Mouse (Mus musculus) stomach, postnatal 0 days (tissue): Measurements from ENCODE around the gene Zfp553. TPM values are rescaled to one million over a fixed set of nuclear protein-coding genes. Genes with fewer than 3 reads are reported as not detected.
"Not testable (repeated sequence)": the region's sequence is repeated elsewhere in the genome, so short reads cannot be mapped to it uniquely, and the experiment has no call there.

Experiments used
- ATAC-seq: fragments of 200-750 bp; cut with Nextera tagmentation; 2 replicates; pipeline ENCODE4 v1.8.0; 2017; ENCODE audit not compliant: low FRiP score, low TSS enrichment
- DNase-seq: peaks from one replicate; pipeline ENCODE4 v3.0.0-alpha.2; 2016; ENCODE audit warnings: low spot score
- H3K27ac ChIP-seq: fragments of 300-500 bp; sonication (generic); replicated peaks from 2 replicates; pipeline ENCODE4 v1.5.1; 2014; ENCODE audit warnings: mild to moderate bottlenecking, control low read depth
- H3K27me3 ChIP-seq: fragments of 300-500 bp; sonication (generic); 2 replicates; pipeline ENCODE4 v1.6.1; 2014; ENCODE audit warnings: low read length; ENCODE audit not compliant: control insufficient read depth, insufficient read depth
- H3K36me3 ChIP-seq: fragments of 300-500 bp; sonication (generic); 2 replicates; pipeline ENCODE4 v1.6.1; 2014; ENCODE audit warnings: low read length, mixed read lengths; ENCODE audit not compliant: control insufficient read depth, insufficient read depth
- H3K4me1 ChIP-seq: fragments of 300-500 bp; sonication (generic); replicated peaks from 2 replicates; pipeline ENCODE4 v1.6.1; 2014; ENCODE audit warnings: antibody characterized with exemption; ENCODE audit not compliant: control insufficient read depth, insufficient read depth
- H3K4me2 ChIP-seq: fragments of 300-500 bp; sonication (generic); replicated peaks from 2 replicates; pipeline ENCODE4 v1.6.1; 2014; ENCODE audit warnings: low read depth, mild to moderate bottlenecking, control low read depth, moderate library complexity
- H3K4me3 ChIP-seq: fragments of 300-500 bp; sonication (generic); 2 replicates; pipeline ENCODE4 v1.5.1; 2014; ENCODE audit warnings: low read depth, low read length, control low read depth
- H3K9ac ChIP-seq: fragments of 300-500 bp; sonication (generic); 2 replicates; pipeline ENCODE4 v1.6.1; 2014; ENCODE audit warnings: mild to moderate bottlenecking, low read length, control low read depth, mixed read lengths
- H3K9me3 ChIP-seq: fragments of 300-500 bp; sonication (generic); 2 replicates; pipeline ENCODE4 v1.6.1; 2016; ENCODE audit warnings: low read length; ENCODE audit not compliant: control insufficient read depth
- CTCF ChIP-seq: IDR thresholded peaks from 2 replicates; pipeline ENCODE4 v1.5.1; 2016; ENCODE audit warnings: antibody characterized with exemption, low read depth, mild to moderate bottlenecking, moderate library complexity
- EP300 ChIP-seq: optimal IDR thresholded peaks from 2 replicates; pipeline ENCODE3; 2016; ENCODE audit warnings: antibody characterized with exemption
- WGBS: fragments of 180-500 bp; shearing (Covaris S2); extraction: QIAGEN DNeasy Blood & Tissue Kit; methylation state at CpG from one replicate; pipeline ENCODE4 v1.1.7; 2014; 5-methylcytosine and 5-hydroxymethylcytosine counted together
- polyA plus RNA-seq: library from polyadenylated mRNA; unstranded; fragments of >200 nt; fragmentation: Nextera tagmentation; extraction: Ambion mirVana; gene quantifications from 2 replicates; pipeline ENCODE4 v1.2.1, GENCODE M21; 2015

Gene Zfp553
- polyA plus RNA-seq, 1 experiment from 2014 or later: 12.2 TPM

- H3K27ac ChIP-seq: no peak overlapping the region; the same call in 1 of the 2 replicates
- peak overlapping the region; percentile 87 for H3K9ac ChIP-seq
- TF ChIP-seq EP300: no peak
- TF ChIP-seq CTCF: no peak
- H3K36me3 ChIP-seq: peaks cover 22% of the 10 kb centered on the region
- H3K4me3 ChIP-seq: peak overlapping the region; percentile 80
- no peaks in the 10 kb centered on the region for H3K9me3 ChIP-seq
- H3K4me2 ChIP-seq: peak overlapping the region; percentile 79
- H3K27me3 ChIP-seq: no peaks in the 10 kb centered on the region
- ATAC-seq (no peak), DNase-seq (no peak)
- WGBS: 2% methylated on average over 9 of the region's 9 CpGs
- no peaks in the 10 kb centered on the region for H3K4me1 ChIP-seq
Observed at GRCm38 (mm10) chr7:127233765-127234164, 904 bp downstream of the Zfp553 start.

GRCm38 (mm10) chr7:127234777-127235176, 1.9 kb downstream of the Zfp553 start:
- no peak for DNase-seq
- Histone ChIP-seq H3K4me1 (no peaks in the 10 kb centered on the region), H3K27ac (no peak overlapping the region), H3K27me3 (no peaks in the 10 kb centered on the region), H3K9ac (no peak overlapping the region), H3K9me3 (no peaks in the 10 kb centered on the region), H3K4me3 (no peak overlapping the region), H3K4me2 (no peak overlapping the region), H3K36me3 (peaks cover 22% of the 10 kb centered on the region)
- TF ChIP-seq EP300 (no peak), CTCF (no peak)
- 91% methylated on average over 2 of the region's 2 CpGs for WGBS
- ATAC-seq: no peak

- peak overlapping the region; percentile 96 for H3K9ac ChIP-seq
- ATAC-seq (no peak), DNase-seq (no peak)
- H3K9me3 ChIP-seq: no peaks in the 10 kb centered on the region
- no peaks in the 10 kb centered on the region for H3K27me3 ChIP-seq
- peak overlapping the region; percentile 77 for H3K4me2 ChIP-seq
- 0 out of 2 replicates have a peak, but pooled peaks cover 3% of the 10 kb centered on the region for H3K36me3 ChIP-seq
- H3K27ac ChIP-seq: peak overlapping the region; percentile 96
- TF ChIP-seq CTCF: peak; percentile 13; the same call in 1 of the 2 replicates
- TF ChIP-seq EP300: no peak
- no peaks in the 10 kb centered on the region for H3K4me1 ChIP-seq
- H3K4me3 ChIP-seq: peak overlapping the region; percentile 80
- WGBS: 23% methylated on average over 2 of the region's 2 CpGs
Observed at GRCm38 (mm10) chr7:127243361-127243867, 10.6 kb downstream of the Zfp553 start.

GRCm38 (mm10) chr7:127243870-127244657, 11.2 kb downstream of the Zfp553 start, which contains the start of gene Zfp771:
Gene Zfp771, plus strand, starts transcription at chr7:127244274.
- peak; percentile 58 for TF ChIP-seq EP300
- TF ChIP-seq CTCF: peak; percentile 38
- Histone ChIP-seq H3K4me3 (peak within 1 kb of the TSS; percentile 80), H3K27ac (peak within 1 kb of the TSS; percentile 96), H3K36me3 (0 out of 2 replicates have a peak, but pooled peaks cover 3% of the 10 kb centered on the region), H3K4me2 (peak within 1 kb of the TSS; percentile 77), H3K9ac (peak within 1 kb of the TSS; percentile 96), H3K27me3 (no peaks in the 10 kb centered on the region), H3K9me3 (no peaks in the 10 kb centered on the region), H3K4me1 (no peaks in the 10 kb centered on the region)
- ATAC-seq (peak; percentile 96), DNase-seq (peak; percentile 96)
- WGBS: under 1% methylated on average over 56 of the region's 56 CpGs

DNA sequence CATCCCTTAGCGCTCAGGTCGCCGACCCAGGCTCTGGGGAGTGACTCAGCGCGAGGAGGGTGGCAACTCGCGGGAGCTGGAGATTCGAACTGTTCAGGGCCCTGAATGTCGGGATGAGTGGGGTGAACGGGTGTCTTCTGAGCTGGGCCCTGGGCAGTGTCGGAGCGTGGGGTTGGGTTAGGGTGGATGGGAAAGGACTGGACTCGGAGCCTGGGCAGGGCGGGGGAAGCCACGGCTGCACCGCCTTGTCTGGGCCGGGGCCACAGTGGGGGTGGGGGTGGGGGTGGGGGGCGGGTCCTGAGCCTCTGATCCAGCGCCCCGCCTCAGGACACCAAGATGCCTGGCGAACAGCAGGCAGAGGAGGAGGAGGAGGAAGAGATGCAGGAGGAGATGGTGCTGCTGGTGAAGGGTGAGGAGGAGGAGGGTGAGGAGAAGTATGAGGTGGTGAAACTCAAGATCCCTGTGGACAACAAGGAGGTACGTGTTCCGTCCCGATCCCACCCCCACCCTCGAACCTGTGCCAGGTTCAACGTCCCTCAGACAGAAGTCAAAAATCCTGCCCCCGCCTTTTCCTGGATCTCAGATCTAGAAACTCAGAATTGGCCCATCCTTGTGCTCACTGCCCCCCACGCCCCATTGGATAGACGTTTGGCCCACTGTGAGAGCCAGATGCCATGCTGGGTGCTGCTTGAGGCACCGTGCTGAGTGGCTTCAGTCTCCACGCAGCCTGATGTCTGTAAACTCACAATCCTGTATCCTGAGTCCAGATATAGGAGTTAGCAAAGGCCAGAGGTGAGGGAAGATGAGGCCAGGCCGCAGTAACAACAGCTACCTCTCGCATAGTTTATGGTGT, 12.0 kb downstream of the Zfp553 start:
- H3K27ac ChIP-seq: peak overlapping the region; percentile 96
- peak overlapping the region; percentile 77 for H3K4me2 ChIP-seq
- WGBS: 8% methylated on average over 33 of the region's 33 CpGs
- DNase-seq (no peak), ATAC-seq (peak; percentile 78)
- no peaks in the 10 kb centered on the region for H3K27me3 ChIP-seq
- TF ChIP-seq EP300: no peak
- H3K36me3 ChIP-seq: peaks cover 7% of the 10 kb centered on the region; the same call in 1 of the 2 replicates
- H3K9ac ChIP-seq: peak overlapping the region; percentile 96
- no peaks in the 10 kb centered on the region for H3K4me1 ChIP-seq
- H3K4me3 ChIP-seq: peak overlapping the region; percentile 80
- H3K9me3 ChIP-seq: no peaks in the 10 kb centered on the region

DNA sequence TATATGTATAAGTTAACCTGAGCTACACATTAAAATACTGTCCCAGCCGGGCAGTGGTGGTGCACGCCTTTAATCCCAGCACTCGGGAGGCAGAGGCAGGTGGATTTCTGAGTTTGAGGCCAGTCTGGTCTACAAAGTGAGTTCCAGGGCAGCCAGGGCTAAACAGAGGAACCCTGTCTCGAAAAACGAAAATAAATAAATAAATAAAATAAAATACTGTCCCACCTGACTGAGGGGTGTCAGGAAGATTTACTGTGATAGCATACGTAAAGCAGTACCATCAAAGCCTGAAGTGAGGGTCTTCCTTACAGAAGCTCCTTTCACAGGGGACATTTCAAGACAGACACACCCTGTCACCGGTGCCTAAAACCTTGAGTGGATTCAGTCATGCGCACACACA, 17.6 kb downstream of the Zfp553 start:
- H3K36me3 ChIP-seq, H3K4me2 ChIP-seq, H3K27me3 ChIP-seq, H3K4me1 ChIP-seq, H3K9ac ChIP-seq, DNase-seq, H3K4me3 ChIP-seq, ATAC-seq, H3K27ac ChIP-seq, H3K9me3 ChIP-seq: not testable (repeated sequence)
- 91% methylated on average over 8 of the region's 8 CpGs for WGBS
